Mouse (Mus musculus): Measurements from ENCODE around the gene Hdgfl1.

Gene Hdgfl1

GRCm38 (mm10) chr13:26769955-26770354, at the start of gene Hdgfl1:
Gene Hdgfl1 (minus strand): TSS chr13:26770165.
- in situ Hi-C loops (cut with MboI, MseI), result loop anchor here (10.0 kb wide), 1 partner anchor 225 kb away; no protein-coding TSS in a partner anchor

GRCm38 (mm10) chr13:26795460-26795859, 25.5 kb upstream of the Hdgfl1 start:
- in situ Hi-C loops (cut with MboI, MseI), result no loop called here

GRCm38 (mm10) chr13:26769424-26769823, 541 bp downstream of the Hdgfl1 start:
- in situ Hi-C loops (cut with MboI, MseI), result no loop called here

GRCm38 (mm10) chr13:26761966-26762803, 7.8 kb downstream of the Hdgfl1 start:
- in situ Hi-C loops (cut with MboI, MseI), result no loop called here

DNA sequence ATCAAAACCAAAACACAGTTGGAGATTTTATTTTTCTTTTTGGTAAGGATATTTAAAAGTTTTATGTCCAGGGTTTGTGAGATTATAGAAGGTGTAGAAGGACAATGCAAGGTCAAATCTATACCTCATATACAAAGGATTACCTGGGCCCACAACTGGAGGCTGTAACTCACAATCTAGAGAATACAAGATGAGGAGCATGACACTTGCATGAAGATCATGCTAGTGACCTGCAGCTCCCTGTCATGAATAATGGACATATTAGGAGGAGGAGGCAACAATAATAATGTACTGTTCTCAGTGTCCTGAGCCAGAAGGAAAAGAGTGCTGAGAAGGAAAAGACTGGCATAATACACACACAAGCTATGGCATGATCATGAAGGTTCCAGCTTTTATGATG, 17.1 kb downstream of the Hdgfl1 start:
- in situ Hi-C loops (cut with MboI, MseI), result no loop called here

GRCm38 (mm10) chr13:26752414-26752813, 17.6 kb downstream of the Hdgfl1 start:
- in situ Hi-C loops (cut with MboI, MseI), result no loop called here

GRCm38 (mm10) chr13:26745760-26746457, 24.1 kb downstream of the Hdgfl1 start:
- in situ Hi-C loops (cut with MboI, MseI), result no loop called here

GRCm38 (mm10) chr13:26745059-26745759, 24.8 kb downstream of the Hdgfl1 start:
- in situ Hi-C loops (cut with MboI, MseI), result no loop called here

GRCm38 (mm10) chr13:26744068-26744467, 25.9 kb downstream of the Hdgfl1 start:
- in situ Hi-C loops (cut with MboI, MseI), result no loop called here

DNA sequence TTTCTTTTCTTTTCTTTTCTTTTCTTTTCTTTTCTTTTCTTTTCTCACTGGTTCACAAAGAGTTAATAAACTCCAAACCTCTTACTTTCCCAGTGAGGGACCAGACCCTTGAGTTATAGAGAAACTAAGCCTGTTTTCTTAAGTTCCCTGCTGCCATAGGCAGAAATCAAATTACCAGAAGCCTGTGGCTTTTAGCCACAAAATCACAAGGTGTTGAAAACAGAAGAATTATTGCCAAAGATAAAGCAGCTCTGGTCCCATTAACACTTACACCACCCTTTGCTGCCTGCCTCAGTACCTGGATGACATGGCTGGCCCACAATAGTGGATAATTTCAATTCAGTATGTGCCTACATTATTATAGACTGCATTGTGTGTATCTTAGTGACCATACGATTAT, 35.0 kb downstream of the Hdgfl1 start:
- in situ Hi-C loops (cut with MboI, MseI), result no loop called here

DNA sequence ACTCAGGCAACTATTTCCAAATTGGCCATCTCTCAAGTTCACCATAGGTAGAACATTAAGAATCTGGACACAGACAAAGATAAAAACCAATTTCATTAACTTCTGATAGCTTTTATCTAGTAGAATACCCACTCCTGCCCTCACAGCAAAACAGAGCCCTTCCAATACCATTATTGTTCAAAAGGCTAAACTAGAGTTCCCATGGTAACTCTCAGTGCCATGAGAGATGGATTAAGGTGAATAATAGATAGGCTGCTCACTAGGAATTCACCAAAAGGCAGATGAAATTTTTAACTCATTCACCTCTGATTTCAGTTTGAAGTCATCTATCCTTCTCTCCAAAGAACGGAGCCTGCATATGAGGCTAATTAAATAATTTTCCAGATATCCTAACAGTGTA, 45.7 kb downstream of the Hdgfl1 start:
- in situ Hi-C loops (cut with MboI, MseI), result no loop called here

DNA sequence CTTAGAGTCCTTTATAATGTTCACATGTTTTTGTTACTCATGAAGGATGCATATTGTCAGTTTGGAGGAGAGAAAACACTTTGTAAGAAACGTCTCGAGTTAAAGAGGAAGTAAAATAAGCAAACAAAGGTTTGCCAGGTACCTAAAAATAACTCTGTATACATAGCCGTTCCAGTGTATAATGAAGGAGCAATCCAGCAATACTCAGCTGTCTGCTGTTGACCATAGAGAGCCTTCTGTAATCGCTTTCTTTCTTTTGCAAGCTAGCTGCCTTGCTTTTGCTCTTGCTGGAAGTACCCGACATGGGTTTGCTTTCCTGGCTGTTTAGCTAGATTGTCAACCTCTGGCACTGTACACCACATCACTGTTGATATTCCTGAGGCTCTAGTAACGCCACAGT, 48.6 kb downstream of the Hdgfl1 start:
- in situ Hi-C loops (cut with MboI, MseI), result no loop called here

GRCm38 (mm10) chr13:26720917-26721316, 49.0 kb downstream of the Hdgfl1 start:
- in situ Hi-C loops (cut with MboI, MseI), result no loop called here

DNA sequence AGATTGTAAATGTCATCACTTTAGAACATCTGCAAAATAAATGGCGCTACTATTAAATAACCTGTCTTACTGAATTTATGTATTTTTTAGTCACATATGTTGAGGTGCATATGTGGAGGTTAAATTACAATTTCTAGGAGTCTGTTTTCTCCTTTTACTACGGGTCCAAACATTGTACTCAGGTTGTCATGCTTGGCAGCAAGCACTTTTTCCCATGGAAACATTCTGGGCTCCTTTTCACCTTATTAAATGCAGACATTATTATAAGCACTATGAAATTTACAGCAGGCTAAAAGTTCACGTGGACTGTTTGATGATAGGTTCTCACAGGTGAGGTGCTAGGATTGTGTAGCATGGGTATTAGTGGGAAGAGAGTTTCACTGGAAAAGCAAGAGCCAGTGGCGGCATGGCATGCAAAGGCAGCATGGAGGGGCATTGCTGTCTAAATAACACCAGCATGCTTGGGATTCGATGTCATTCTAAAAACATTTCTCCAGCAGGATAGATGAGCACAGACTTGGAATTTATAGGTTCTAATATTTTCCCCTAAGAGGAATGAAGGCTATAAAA, 50.7 kb downstream of the Hdgfl1 start:
- in situ Hi-C loops (cut with MboI, MseI), result no loop called here

Measured in T-helper 1 cell (primary cell).